Mouse (Mus musculus) lung, postnatal 0 days (tissue): ENCODE measurements at regions not wholly inside any gene's neighbourhood (a gene's known extent, or its start where the extent isn't known, plus 50 kb on each side); places are given as distances from the start of the nearest gene placed in this dataset.
A peak's percentile ranks its signal among the peaks of the same experiment; 100 is the strongest.

Source experiments
- ATAC-seq: fragments of 200-750 bp; cut with Nextera tagmentation; 2 replicates; pipeline ENCODE4 v1.8.0; 2017; ENCODE audit warnings: moderate library complexity
- DNase-seq: peaks from one replicate; pipeline ENCODE4 v3.0.0-alpha.2; 2016; ENCODE audit warnings: low spot score
- H3K27ac ChIP-seq: fragments of 300-500 bp; sonication (generic); 2 replicates; pipeline ENCODE4 v1.5.1; 2014; ENCODE audit warnings: antibody characterized with exemption, mild to moderate bottlenecking, low read length, mixed read lengths
- H3K27me3 ChIP-seq: fragments of 300-500 bp; sonication (generic); replicated peaks from 2 replicates; pipeline ENCODE4 v1.6.1; 2014; ENCODE audit warnings: low read length, mixed read lengths; ENCODE audit not compliant: insufficient read depth
- H3K36me3 ChIP-seq: fragments of 300-500 bp; sonication (generic); 2 replicates; pipeline ENCODE4 v1.6.1; 2014; ENCODE audit warnings: low read length, mixed read lengths; ENCODE audit not compliant: insufficient read depth
- H3K4me1 ChIP-seq: fragments of 300-500 bp; sonication (generic); 2 replicates; pipeline ENCODE4 v1.6.1; 2014; ENCODE audit warnings: antibody characterized with exemption, low read depth, low read length, mixed read lengths; ENCODE audit not compliant: insufficient read depth
- H3K4me2 ChIP-seq: fragments of 300-500 bp; sonication (generic); replicated peaks from 2 replicates; pipeline ENCODE4 v1.6.1; 2014; ENCODE audit warnings: low read depth, mild to moderate bottlenecking, low read length, moderate library complexity, mixed read lengths
- H3K4me3 ChIP-seq: fragments of 300-500 bp; sonication (generic); 2 replicates; pipeline ENCODE4 v1.5.1; 2014; ENCODE audit warnings: low read depth, low read length
- H3K9ac ChIP-seq: fragments of 300-500 bp; sonication (generic); replicated peaks from 2 replicates; pipeline ENCODE4 v1.6.1; 2014; ENCODE audit warnings: low read depth, mild to moderate bottlenecking
- H3K9me3 ChIP-seq: fragments of 300-500 bp; sonication (generic); 2 replicates; pipeline ENCODE4 v1.6.1; 2016; ENCODE audit warnings: low read length, mixed read lengths
- CTCF ChIP-seq: IDR thresholded peaks from 2 replicates; pipeline ENCODE4 v1.5.1; 2016; ENCODE audit warnings: antibody characterized with exemption, mild to moderate bottlenecking
- EP300 ChIP-seq: IDR thresholded peaks from 2 replicates; pipeline ENCODE4 v1.6.1; 2016; ENCODE audit warnings: antibody characterized with exemption, mild to moderate bottlenecking, control low read depth
- WGBS: fragments of 180-500 bp; shearing (Covaris S2); extraction: QIAGEN DNeasy Blood & Tissue Kit; methylation state at CpG from one replicate; pipeline ENCODE4 v1.1.7; 2014; 5-methylcytosine and 5-hydroxymethylcytosine counted together

DNA sequence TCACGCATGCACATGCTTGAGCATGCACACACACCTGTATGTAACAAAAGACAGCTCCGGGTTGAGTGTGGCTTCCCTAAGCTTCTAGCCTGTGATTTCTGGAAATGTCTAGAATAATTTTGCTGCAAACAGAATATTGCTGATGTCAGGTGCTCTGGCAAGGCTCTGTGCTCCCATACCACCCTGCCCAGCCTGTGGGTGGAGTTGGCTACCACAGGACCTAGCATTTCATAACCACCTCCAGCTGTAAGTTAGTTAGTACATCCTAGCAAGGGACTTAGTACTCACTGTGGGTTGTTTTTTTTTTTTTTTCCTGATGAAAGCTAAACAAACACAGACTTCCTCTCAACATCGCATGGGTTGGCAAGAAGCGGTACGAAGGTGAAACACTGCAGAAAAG, 150.5 kb downstream of the Bcl2l11 start:
- H3K27me3 ChIP-seq: no peaks in the 10 kb centered on the region
- H3K27ac ChIP-seq: no peak overlapping the region
- peak; percentile 32 for DNase-seq
- no peak overlapping the region for H3K4me3 ChIP-seq
- peak; percentile 57 for ATAC-seq
- peaks cover 7% of the 10 kb centered on the region; the same call in 1 of the 2 replicates for H3K4me1 ChIP-seq
- 70% methylated on average over 5 of the region's 5 CpGs for WGBS
- TF ChIP-seq EP300: no peak
- TF ChIP-seq CTCF: no peak
- no peak overlapping the region for H3K4me2 ChIP-seq
- H3K9ac ChIP-seq: no peak overlapping the region
- H3K36me3 ChIP-seq: no peaks in the 10 kb centered on the region
- no peaks in the 10 kb centered on the region for H3K9me3 ChIP-seq

DNA sequence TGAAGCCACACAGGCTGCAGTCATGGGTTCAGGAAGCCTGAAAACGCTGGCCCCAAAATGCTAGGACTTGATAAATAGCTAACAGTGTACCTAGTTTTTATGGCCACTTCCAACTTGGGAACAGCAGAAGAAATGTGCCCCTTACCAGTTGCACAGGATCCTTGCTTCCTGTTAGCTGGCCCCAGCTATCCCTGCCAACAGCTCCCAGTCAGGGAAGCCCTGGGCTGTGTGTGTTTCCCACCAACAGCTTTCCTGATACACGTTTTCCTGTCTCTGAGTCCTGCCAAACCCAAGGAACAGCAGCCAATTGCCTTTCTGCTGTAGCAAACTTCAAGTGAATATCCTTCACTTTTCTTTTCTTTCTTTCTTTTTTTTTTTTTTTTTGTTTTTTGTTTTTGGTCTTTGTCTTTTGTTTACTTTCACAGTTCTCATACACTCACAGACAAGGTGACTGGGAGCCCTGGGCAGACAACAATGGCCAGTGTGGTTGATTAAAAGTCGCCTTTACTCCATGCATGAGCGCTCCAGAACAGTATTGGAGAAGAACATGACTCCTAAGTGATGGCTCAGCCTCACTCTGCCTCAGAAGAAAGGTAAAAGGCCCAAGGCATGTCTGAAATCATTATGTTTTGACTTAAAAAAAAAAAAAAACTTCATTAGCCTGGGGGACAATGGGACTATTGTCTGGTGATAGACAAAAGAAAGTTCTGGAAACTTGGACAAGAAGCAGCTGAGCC, 151.7 kb downstream of the Bcl2l11 start:
- H3K27ac ChIP-seq: no peak overlapping the region
- 64% methylated on average over 4 of the region's 4 CpGs for WGBS
- H3K27me3 ChIP-seq: no peaks in the 10 kb centered on the region
- H3K36me3 ChIP-seq: no peaks in the 10 kb centered on the region
- ATAC-seq (no peak), DNase-seq (no peak)
- H3K4me1 ChIP-seq: peaks cover 7% of the 10 kb centered on the region; the same call in 1 of the 2 replicates
- H3K4me2 ChIP-seq: no peak overlapping the region
- H3K9ac ChIP-seq: no peak overlapping the region
- TF ChIP-seq CTCF (no peak), EP300 (no peak)
- no peaks in the 10 kb centered on the region for H3K9me3 ChIP-seq
- H3K4me3 ChIP-seq: no peak overlapping the region

DNA sequence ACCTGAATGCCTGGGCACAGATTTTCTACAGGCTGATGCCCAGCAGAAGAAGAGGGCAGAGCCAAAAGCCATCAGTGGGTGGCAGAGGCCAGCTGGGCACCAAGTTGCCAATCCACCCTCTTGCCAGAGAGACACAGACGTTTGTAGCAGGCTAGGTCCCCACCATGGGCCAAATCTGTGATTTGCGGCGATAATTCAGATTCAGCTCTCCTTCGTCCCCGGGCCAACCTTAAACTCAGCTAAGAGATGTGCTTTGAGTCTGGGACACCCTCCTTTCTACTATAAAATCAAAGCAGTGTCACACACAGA, 152.2 kb downstream of the Bcl2l11 start:
- H3K27ac ChIP-seq: no peak overlapping the region
- ATAC-seq: no peak
- H3K4me2 ChIP-seq: peak overlapping the region; percentile 37; the same call in 1 of the 2 replicates
- H3K9me3 ChIP-seq: no peaks in the 10 kb centered on the region
- H3K4me1 ChIP-seq: peaks cover 7% of the 10 kb centered on the region; the same call in 1 of the 2 replicates
- no peaks in the 10 kb centered on the region for H3K36me3 ChIP-seq
- TF ChIP-seq EP300: no peak
- TF ChIP-seq CTCF: no peak
- no peak overlapping the region for H3K4me3 ChIP-seq
- H3K9ac ChIP-seq: no peak overlapping the region
- 59% methylated on average over 5 of the region's 5 CpGs for WGBS
- no peaks in the 10 kb centered on the region for H3K27me3 ChIP-seq
- DNase-seq: no peak

DNA sequence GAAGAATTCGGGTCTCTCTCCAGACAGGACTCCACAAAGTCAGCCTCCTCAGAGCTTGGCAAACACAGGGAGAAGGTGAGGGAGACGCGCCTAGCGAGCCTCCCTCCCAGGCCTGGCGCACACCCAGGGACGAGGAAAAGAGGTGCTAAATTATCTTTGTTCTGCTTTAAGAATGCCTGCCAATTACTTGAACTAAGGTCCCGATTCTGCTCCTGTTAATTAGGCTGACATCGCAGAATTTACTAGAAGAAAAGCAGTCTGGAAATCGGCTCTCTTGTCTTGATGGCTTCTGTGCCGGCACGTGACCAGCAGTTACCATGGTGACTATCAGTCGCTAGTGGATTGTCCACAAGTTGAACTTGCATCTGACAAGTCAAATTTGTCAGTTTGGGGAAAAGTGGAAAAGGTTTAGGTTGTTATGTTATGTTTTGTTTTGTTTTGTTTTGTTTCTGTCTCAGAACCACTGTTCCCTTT, 152.8 kb downstream of the Bcl2l11 start:
- no peak overlapping the region for H3K27ac ChIP-seq
- H3K36me3 ChIP-seq: no peaks in the 10 kb centered on the region
- no peak overlapping the region for H3K9ac ChIP-seq
- peak; percentile 78 for DNase-seq
- peak overlapping the region; percentile 37 for H3K4me2 ChIP-seq
- peaks cover 7% of the 10 kb centered on the region; the same call in 1 of the 2 replicates for H3K4me1 ChIP-seq
- no peak overlapping the region for H3K4me3 ChIP-seq
- TF ChIP-seq EP300: no peak
- no peak for TF ChIP-seq CTCF
- peak; percentile 58; the same call in 1 of the 2 replicates for ATAC-seq
- 24% methylated on average over 12 of the region's 12 CpGs for WGBS
- no peaks in the 10 kb centered on the region for H3K27me3 ChIP-seq
- no peaks in the 10 kb centered on the region for H3K9me3 ChIP-seq

DNA sequence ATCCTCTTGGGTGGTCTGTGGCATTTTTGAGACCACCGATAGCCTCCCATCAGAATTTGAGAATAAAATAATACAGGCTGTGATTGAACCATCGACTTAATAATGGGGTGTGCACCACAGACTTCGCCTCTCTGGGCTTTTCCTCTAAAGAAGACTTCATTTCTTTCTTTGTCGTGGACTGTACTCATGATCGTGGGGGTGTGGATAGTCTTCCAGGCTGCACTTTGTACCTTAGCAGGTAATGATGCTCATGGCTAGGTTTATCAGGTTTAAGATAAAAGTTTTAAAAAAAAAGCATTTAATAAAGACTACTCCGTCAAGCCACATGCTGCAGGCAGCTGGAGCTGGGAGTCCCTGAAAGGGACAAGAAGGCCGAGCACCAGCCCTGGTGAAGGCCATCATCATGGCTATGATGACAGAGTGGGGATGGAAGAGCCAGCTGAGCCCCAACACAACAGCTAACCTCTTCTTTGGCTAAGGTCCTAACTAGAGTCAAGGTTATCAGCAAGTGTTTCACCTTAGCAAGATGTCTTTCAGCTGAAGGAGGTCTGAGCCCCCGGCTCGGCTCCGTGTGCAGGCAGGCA, 153.4 kb downstream of the Bcl2l11 start:
- TF ChIP-seq EP300 (no peak), CTCF (no peak)
- H3K36me3 ChIP-seq: no peaks in the 10 kb centered on the region
- H3K27me3 ChIP-seq: no peaks in the 10 kb centered on the region
- 59% methylated on average over 10 of the region's 10 CpGs for WGBS
- no peak overlapping the region for H3K27ac ChIP-seq
- H3K9ac ChIP-seq: no peak overlapping the region
- no peak overlapping the region for H3K4me2 ChIP-seq
- H3K4me1 ChIP-seq: peaks cover 7% of the 10 kb centered on the region; the same call in 1 of the 2 replicates
- no peak for ATAC-seq
- H3K9me3 ChIP-seq: no peaks in the 10 kb centered on the region
- H3K4me3 ChIP-seq: no peak overlapping the region
- DNase-seq: no peak

DNA sequence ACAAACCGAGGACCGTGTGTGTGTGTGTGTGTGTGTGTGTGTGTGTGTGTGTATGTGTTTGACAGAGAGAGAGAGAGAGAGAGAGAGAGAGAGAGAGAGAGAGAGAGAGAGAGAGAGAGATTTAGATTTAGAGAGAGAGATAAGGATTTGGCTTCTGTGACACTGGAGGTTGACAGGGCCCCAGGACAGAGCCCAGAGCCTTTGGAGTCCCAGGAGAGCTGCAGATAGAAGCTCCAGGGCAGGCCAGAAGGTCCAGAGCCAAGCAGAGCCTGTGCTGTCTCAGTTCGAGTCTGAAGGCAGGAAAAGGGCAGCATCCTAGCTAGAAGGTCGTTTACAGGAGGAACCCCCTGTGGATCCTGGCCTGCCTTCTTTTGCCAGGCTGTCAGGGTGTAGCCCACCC, 156.8 kb downstream of the Bcl2l11 start:
- Histone ChIP-seq H3K27me3 (no peaks in the 10 kb centered on the region), H3K9ac (no peak overlapping the region), H3K36me3 (no peaks in the 10 kb centered on the region), H3K9me3 (no peaks in the 10 kb centered on the region), H3K4me3 (no peak overlapping the region), H3K4me2 (no peak overlapping the region), H3K4me1 (peaks cover 7% of the 10 kb centered on the region; the same call in 1 of the 2 replicates), H3K27ac (no peak overlapping the region)
- no peak for ATAC-seq
- no peak for DNase-seq
- WGBS: 31% methylated on average over 4 of the region's 4 CpGs
- TF ChIP-seq EP300: no peak
- TF ChIP-seq CTCF: no peak
